Mouse (Mus musculus) forebrain, embryonic 12.5 days (tissue): ENCODE results near the gene Psmg3. TPM values are rescaled to one million over a fixed set of nuclear protein-coding genes. Genes with fewer than 3 reads are reported as not detected.

Source experiments
- ATAC-seq: fragments of 200-750 bp; cut with Nextera tagmentation; 2 replicates; pipeline ENCODE4 v1.8.0; 2017; ENCODE audit warnings: moderate TSS enrichment; ENCODE audit not compliant: low FRiP score
- H3K27ac ChIP-seq: fragments of 300-500 bp; sonication (generic); 2 replicates; pipeline ENCODE4 v1.5.1; 2016; ENCODE audit warnings: mild to moderate bottlenecking
- H3K27me3 ChIP-seq: fragments of 300-500 bp; sonication (generic); 2 replicates; pipeline ENCODE4 v1.6.1; 2016; ENCODE audit warnings: mild to moderate bottlenecking
- H3K36me3 ChIP-seq: fragments of 300-500 bp; sonication (generic); replicated peaks from 2 replicates; pipeline ENCODE4 v1.6.1; 2016; ENCODE audit warnings: mild to moderate bottlenecking
- H3K4me1 ChIP-seq: fragments of 300-500 bp; sonication (generic); 2 replicates; pipeline ENCODE4 v1.6.1; 2016
- H3K4me2 ChIP-seq: fragments of 300-500 bp; sonication (generic); 2 replicates; pipeline ENCODE4 v1.6.1; 2016; ENCODE audit warnings: mild to moderate bottlenecking, moderate library complexity
- H3K4me3 ChIP-seq: fragments of 300-500 bp; sonication (generic); replicated peaks from 2 replicates; pipeline ENCODE4 v1.5.1; 2016; ENCODE audit warnings: mild to moderate bottlenecking
- H3K9ac ChIP-seq: fragments of 300-500 bp; sonication (generic); 2 replicates; pipeline ENCODE4 v1.6.1; 2016; ENCODE audit warnings: mild to moderate bottlenecking
- H3K9me3 ChIP-seq: fragments of 300-500 bp; sonication (generic); 2 replicates; pipeline ENCODE4 v1.6.1; 2016
- WGBS: fragments of 180-500 bp; shearing (Covaris S2); methylation state at CpG from one replicate; pipeline ENCODE4 v1.1.7; 2016; 5-methylcytosine and 5-hydroxymethylcytosine counted together
- polyA plus RNA-seq: library from polyadenylated mRNA; unstranded; fragments of >200 nt; fragmentation: Nextera tagmentation; extraction: Ambion mirVana; gene quantifications from 2 replicates; pipeline ENCODE4 v1.2.1, GENCODE M21; 2016

The Psmg3 gene
- polyA plus RNA-seq, 1 experiment from 2014 or later: 75.8 TPM

GRCm38 (mm10) chr5:139798168-139798900, 28.4 kb downstream of the Psmg3 start:
- 39% methylated on average over 12 of the region's 12 CpGs for WGBS
- H3K27ac ChIP-seq: peak overlapping the region; percentile 95
- peak overlapping the region; percentile 59 for H3K4me2 ChIP-seq
- peaks cover 4% of the 10 kb centered on the region; the same call in 1 of the 2 replicates for H3K27me3 ChIP-seq
- H3K36me3 ChIP-seq: peaks cover 12% of the 10 kb centered on the region
- peak overlapping the region; percentile 49 for H3K9ac ChIP-seq
- H3K9me3 ChIP-seq: no peaks in the 10 kb centered on the region
- peak overlapping the region; percentile 32 for H3K4me3 ChIP-seq
- peak; percentile 60 for ATAC-seq
- peaks cover 42% of the 10 kb centered on the region for H3K4me1 ChIP-seq

GRCm38 (mm10) chr5:139797473-139798167, 29.1 kb downstream of the Psmg3 start:
- peak overlapping the region; percentile 95 for H3K27ac ChIP-seq
- WGBS: 17% methylated on average over 11 of the region's 11 CpGs
- H3K4me2 ChIP-seq: peak overlapping the region; percentile 59
- H3K27me3 ChIP-seq: peaks cover 10% of the 10 kb centered on the region; the same call in 1 of the 2 replicates
- peak overlapping the region; percentile 32 for H3K4me3 ChIP-seq
- H3K9ac ChIP-seq: peak overlapping the region; percentile 49
- peaks cover 12% of the 10 kb centered on the region for H3K36me3 ChIP-seq
- peak; percentile 92 for ATAC-seq
- no peaks in the 10 kb centered on the region for H3K9me3 ChIP-seq
- H3K4me1 ChIP-seq: peaks cover 41% of the 10 kb centered on the region

GRCm38 (mm10) chr5:139796900-139797299, 29.8 kb downstream of the Psmg3 start:
- Histone ChIP-seq H3K4me1 (peaks cover 48% of the 10 kb centered on the region), H3K4me2 (peak overlapping the region; percentile 59), H3K36me3 (peaks cover 12% of the 10 kb centered on the region), H3K9ac (0 out of 2 replicates have a peak overlapping the region, but pooled peaks have one; percentile 36), H3K27ac (peak overlapping the region; percentile 95), H3K4me3 (no peak overlapping the region), H3K27me3 (peaks cover 14% of the 10 kb centered on the region; the same call in 1 of the 2 replicates), H3K9me3 (no peaks in the 10 kb centered on the region)
- peak; percentile 33; the same call in 1 of the 2 replicates for ATAC-seq
- WGBS: 21% methylated on average over 13 of the region's 13 CpGs

- H3K4me2 ChIP-seq: peak overlapping the region; percentile 59; the same call in 1 of the 2 replicates
- no peak for ATAC-seq
- no peak overlapping the region for H3K9ac ChIP-seq
- H3K4me3 ChIP-seq: no peak overlapping the region
- H3K4me1 ChIP-seq: peaks cover 53% of the 10 kb centered on the region
- peaks cover 14% of the 10 kb centered on the region; the same call in 1 of the 2 replicates for H3K27me3 ChIP-seq
- peak overlapping the region; percentile 95; the same call in 1 of the 2 replicates for H3K27ac ChIP-seq
- no peaks in the 10 kb centered on the region for H3K9me3 ChIP-seq
- 79% methylated on average over 9 of the region's 9 CpGs for WGBS
- H3K36me3 ChIP-seq: peaks cover 9% of the 10 kb centered on the region
Measured at GRCm38 (mm10) chr5:139796001-139796620, 30.6 kb downstream of the Psmg3 start.

DNA sequence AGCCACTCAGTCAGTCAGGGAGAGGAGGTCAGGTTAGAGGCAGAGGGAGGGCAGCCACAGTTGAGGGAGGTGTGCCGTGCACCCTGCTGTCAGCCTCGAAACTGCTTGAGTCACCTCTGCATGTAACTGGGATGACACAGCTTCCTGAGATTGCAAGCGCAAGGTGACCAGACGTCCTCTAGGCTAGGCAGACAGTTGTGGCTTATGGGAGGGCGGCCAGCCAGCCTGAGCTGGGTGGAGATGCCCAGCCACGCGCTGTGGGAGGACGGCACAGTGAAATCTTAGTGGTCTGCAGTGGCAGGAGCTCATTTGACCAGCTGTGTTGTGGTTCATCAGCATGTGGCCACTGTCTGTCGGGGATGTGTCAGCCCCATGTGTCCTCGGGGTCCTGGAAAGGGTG, 31.7 kb downstream of the Psmg3 start:
- H3K4me2 ChIP-seq: no peak overlapping the region
- ATAC-seq: no peak
- 80% methylated on average over 10 of the region's 10 CpGs for WGBS
- no peaks in the 10 kb centered on the region; the same call in 1 of the 2 replicates for H3K36me3 ChIP-seq
- 0 out of 2 replicates have a peak overlapping the region, but pooled peaks have one; percentile 13 for H3K27ac ChIP-seq
- no peak overlapping the region for H3K4me3 ChIP-seq
- no peaks in the 10 kb centered on the region for H3K9me3 ChIP-seq
- H3K27me3 ChIP-seq: peaks cover 14% of the 10 kb centered on the region; the same call in 1 of the 2 replicates
- peaks cover 57% of the 10 kb centered on the region for H3K4me1 ChIP-seq
- no peak overlapping the region for H3K9ac ChIP-seq

- Histone ChIP-seq H3K4me3 (no peak overlapping the region), H3K27me3 (peaks cover 17% of the 10 kb centered on the region; the same call in 1 of the 2 replicates), H3K27ac (no peak overlapping the region), H3K4me1 (peaks cover 56% of the 10 kb centered on the region), H3K9ac (no peak overlapping the region), H3K9me3 (no peaks in the 10 kb centered on the region), H3K36me3 (no peaks in the 10 kb centered on the region; the same call in 1 of the 2 replicates), H3K4me2 (0 out of 2 replicates have a peak overlapping the region, but pooled peaks have one; percentile 4)
- WGBS: 92% methylated on average over 5 of the region's 5 CpGs
- no peak for ATAC-seq
Measured at GRCm38 (mm10) chr5:139794137-139794536, 32.5 kb downstream of the Psmg3 start.

DNA sequence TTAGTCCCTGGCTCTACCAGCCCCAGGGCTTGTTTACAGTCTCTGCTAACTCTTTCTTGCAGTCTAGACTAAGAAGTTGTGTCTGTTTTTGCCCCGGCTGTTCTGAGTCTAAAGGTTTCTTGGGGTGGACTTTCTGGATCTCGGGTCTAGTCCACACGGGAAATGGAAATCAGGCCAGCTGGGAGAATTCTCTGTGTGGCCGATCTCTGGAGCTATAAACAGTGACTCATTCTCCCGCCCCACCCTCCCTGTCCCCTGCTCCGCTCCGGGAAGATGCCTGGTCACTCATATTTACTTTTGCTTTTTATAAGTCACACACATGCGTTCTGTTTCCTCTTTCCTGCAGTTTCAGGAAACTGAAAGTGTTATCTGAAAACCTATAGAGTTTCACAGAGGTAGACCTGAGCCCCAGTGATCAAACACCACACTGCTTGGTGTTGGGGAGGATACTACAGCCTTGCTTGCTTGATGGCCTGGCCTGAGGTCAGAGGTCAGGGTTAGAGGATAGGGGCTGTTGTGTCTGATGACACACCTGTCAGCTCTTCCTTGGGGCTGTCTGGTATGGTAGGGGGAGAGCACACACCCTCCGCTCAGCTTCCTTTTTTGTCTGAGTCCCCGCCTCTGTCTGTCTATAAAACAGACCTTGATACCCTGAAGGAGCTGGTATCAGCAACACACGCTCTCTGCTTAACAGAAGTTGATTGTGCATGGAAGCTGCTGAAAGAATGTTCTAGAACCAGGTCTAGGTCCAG, 33.2 kb downstream of the Psmg3 start:
- Histone ChIP-seq H3K27me3 (peaks cover 17% of the 10 kb centered on the region; the same call in 1 of the 2 replicates), H3K4me3 (no peak overlapping the region), H3K4me1 (peaks cover 50% of the 10 kb centered on the region), H3K9me3 (no peaks in the 10 kb centered on the region), H3K27ac (no peak overlapping the region), H3K4me2 (peak overlapping the region; percentile 98; the same call in 1 of the 2 replicates), H3K9ac (no peak overlapping the region), H3K36me3 (no peaks in the 10 kb centered on the region)
- no peak for ATAC-seq
- WGBS: 83% methylated on average over 11 of the region's 11 CpGs

DNA sequence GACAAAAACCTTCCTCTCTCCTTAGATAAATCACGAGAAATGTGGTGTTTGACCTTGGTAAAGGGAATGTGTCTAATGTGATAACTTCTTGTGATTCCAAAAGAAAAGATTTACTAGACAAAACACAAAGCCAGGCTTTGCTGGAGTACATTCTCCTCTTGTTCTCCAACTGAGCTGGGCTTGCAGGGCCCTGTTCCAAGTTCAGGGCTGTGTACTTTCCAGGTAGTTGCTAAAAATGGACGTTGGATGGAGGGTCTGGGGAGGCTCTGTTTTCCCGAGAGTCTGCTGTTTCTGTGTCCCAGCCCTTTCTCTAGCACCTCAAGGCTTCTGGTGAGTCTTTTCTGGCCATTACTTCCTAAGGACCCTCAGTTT, 33.7 kb downstream of the Psmg3 start:
- H3K4me3 ChIP-seq: no peak overlapping the region
- ATAC-seq: no peak
- no peaks in the 10 kb centered on the region for H3K9me3 ChIP-seq
- H3K27ac ChIP-seq: no peak overlapping the region
- WGBS: 59% methylated on average over 3 of the region's 3 CpGs
- H3K9ac ChIP-seq: no peak overlapping the region
- H3K36me3 ChIP-seq: no peaks in the 10 kb centered on the region
- peak overlapping the region; percentile 98; the same call in 1 of the 2 replicates for H3K4me2 ChIP-seq
- H3K27me3 ChIP-seq: peaks cover 17% of the 10 kb centered on the region; the same call in 1 of the 2 replicates
- peaks cover 44% of the 10 kb centered on the region for H3K4me1 ChIP-seq

GRCm38 (mm10) chr5:139792159-139792775, 34.4 kb downstream of the Psmg3 start:
- H3K9ac ChIP-seq: peak overlapping the region; percentile 71
- H3K9me3 ChIP-seq: no peaks in the 10 kb centered on the region
- H3K36me3 ChIP-seq: no peaks in the 10 kb centered on the region
- peaks cover 17% of the 10 kb centered on the region; the same call in 1 of the 2 replicates for H3K27me3 ChIP-seq
- H3K4me1 ChIP-seq: peaks cover 37% of the 10 kb centered on the region
- 24% methylated on average over 11 of the region's 11 CpGs for WGBS
- H3K27ac ChIP-seq: no peak overlapping the region
- H3K4me3 ChIP-seq: peak overlapping the region; percentile 82
- no peak for ATAC-seq
- H3K4me2 ChIP-seq: peak overlapping the region; percentile 98

DNA sequence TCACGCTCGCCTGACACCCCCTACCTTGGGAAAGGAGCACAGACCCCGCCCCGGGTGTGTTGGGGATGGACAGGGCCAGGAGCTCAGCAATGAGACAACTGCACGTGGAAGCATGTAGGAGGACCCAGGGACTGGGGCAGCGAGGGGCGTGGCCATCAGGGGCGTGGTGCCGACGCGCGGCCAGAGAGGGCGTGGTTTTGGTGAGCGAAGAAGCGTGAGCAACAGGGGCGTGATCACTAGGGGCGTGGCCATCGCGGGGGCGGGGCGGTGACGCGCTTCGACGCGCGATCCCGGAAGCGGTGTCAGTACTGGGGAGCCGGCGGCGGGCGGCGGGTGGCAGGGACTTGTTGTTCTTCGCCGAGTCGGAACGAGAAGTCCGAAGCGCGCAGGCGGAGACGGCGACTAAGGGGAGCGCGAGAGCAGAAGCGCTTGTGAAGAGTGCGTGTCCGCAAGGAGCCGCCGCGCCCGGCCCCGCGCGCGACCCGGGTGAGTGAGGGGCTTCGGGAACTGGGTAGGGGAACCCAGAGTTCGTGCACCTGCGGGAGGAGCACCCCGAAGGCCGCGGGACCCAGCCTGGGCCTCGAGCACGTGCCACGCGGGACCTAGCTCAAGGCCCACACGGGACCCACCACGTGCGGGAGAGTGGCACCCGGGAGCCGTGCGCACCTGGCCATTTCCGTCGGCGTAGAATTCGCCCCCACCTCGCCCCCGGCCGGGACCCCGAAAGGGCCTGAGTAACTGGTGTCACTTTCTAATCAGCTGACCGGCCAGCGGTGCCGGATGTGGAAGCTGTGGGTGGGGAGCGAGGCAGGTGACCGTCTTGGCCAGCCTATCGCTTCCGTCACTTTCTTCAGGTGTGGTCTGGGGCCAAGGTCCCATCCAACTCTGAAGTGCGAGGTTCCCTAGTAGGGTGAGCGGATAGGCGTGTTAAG, 35.2 kb downstream of the Psmg3 start, which contains the start of gene Mafk:
Gene Mafk, plus strand, starts transcription at position 287 of the 932 bp plus-strand sequence.
- H3K4me3 ChIP-seq: peak within 1 kb of the TSS; percentile 82
- ATAC-seq: peak; percentile 91
- H3K9me3 ChIP-seq: no peaks in the 10 kb centered on the region
- peaks cover 17% of the 10 kb centered on the region; the same call in 1 of the 2 replicates for H3K27me3 ChIP-seq
- H3K9ac ChIP-seq: peak within 1 kb of the TSS; percentile 71
- H3K4me1 ChIP-seq: peaks cover 29% of the 10 kb centered on the region
- peak within 1 kb of the TSS; percentile 98 for H3K4me2 ChIP-seq
- no peaks in the 10 kb centered on the region for H3K36me3 ChIP-seq
- under 1% methylated on average over 92 of the region's 92 CpGs for WGBS
- no peak within 1 kb of the TSS for H3K27ac ChIP-seq
